Mouse (Mus musculus) kidney, postnatal 0 days (tissue): ENCODE results near the gene Gm21974. TPM values are rescaled to one million over a fixed set of nuclear protein-coding genes. Genes with fewer than 3 reads are reported as not detected.
A peak's percentile ranks its signal among the peaks of the same experiment; 100 is the strongest.

Source experiments
- ATAC-seq: fragments of 200-750 bp; cut with Nextera tagmentation; replicated peaks from 2 replicates; pipeline ENCODE4 v1.8.0; 2017; ENCODE audit warnings: low read depth, moderate number of reproducible peaks, moderate TSS enrichment, moderate library complexity; ENCODE audit not compliant: low FRiP score
- DNase-seq: peaks from one replicate; pipeline ENCODE4 v3.0.0-alpha.2; 2016; ENCODE audit warnings: low spot score
- H3K27ac ChIP-seq: fragments of 300-500 bp; sonication (generic); 2 replicates; pipeline ENCODE4 v1.5.1; 2014; ENCODE audit warnings: mild to moderate bottlenecking
- H3K27me3 ChIP-seq: fragments of 300-500 bp; sonication (generic); 2 replicates; pipeline ENCODE4 v1.6.1; 2014; ENCODE audit warnings: low read length, mixed read lengths; ENCODE audit not compliant: insufficient read depth
- H3K36me3 ChIP-seq: fragments of 300-500 bp; sonication (generic); 2 replicates; pipeline ENCODE4 v1.6.1; 2014; ENCODE audit warnings: low read length, mixed read lengths; ENCODE audit not compliant: insufficient read depth
- H3K4me1 ChIP-seq: fragments of 300-500 bp; sonication (generic); replicated peaks from 2 replicates; pipeline ENCODE4 v1.6.1; 2014; ENCODE audit warnings: antibody characterized with exemption, low read length, mixed read lengths; ENCODE audit not compliant: insufficient read depth
- H3K4me2 ChIP-seq: fragments of 300-500 bp; sonication (generic); 2 replicates; pipeline ENCODE4 v1.6.1; 2014; ENCODE audit warnings: mild to moderate bottlenecking, low read length, moderate library complexity, mixed read lengths
- H3K4me3 ChIP-seq: fragments of 300-500 bp; sonication (generic); replicated peaks from 2 replicates; pipeline ENCODE4 v1.5.1; 2014; ENCODE audit warnings: low read depth, low read length
- H3K9ac ChIP-seq: fragments of 300-500 bp; sonication (generic); 2 replicates; pipeline ENCODE4 v1.6.1; 2014; ENCODE audit warnings: low read depth, low read length
- H3K9me3 ChIP-seq: fragments of 300-500 bp; sonication (generic); replicated peaks from 2 replicates; pipeline ENCODE4 v1.6.1; 2016; ENCODE audit warnings: low read length, inconsistent platforms, mixed read lengths
- CTCF ChIP-seq: IDR thresholded peaks from 2 replicates; pipeline ENCODE4 v1.5.1; 2016; ENCODE audit warnings: antibody characterized with exemption, low read depth, mild to moderate bottlenecking, moderate library complexity
- WGBS: fragments of 180-500 bp; shearing (Covaris S2); extraction: QIAGEN DNeasy Blood & Tissue Kit; methylation state at CpG from one replicate; pipeline ENCODE4 v1.1.7; 2014; 5-methylcytosine and 5-hydroxymethylcytosine counted together
- polyA plus RNA-seq: library from polyadenylated mRNA; unstranded; fragments of >200 nt; fragmentation: Nextera tagmentation; extraction: Ambion mirVana; gene quantifications from 2 replicates; pipeline ENCODE4 v1.2.1, GENCODE M21; 2015

The Gm21974 gene
- polyA plus RNA-seq, 1 experiment from 2014 or later = not detected

GRCm38 (mm10) chr7:127887191-127887590, 8.1 kb downstream of the Gm21974 start:
- Histone ChIP-seq H3K4me1 (no peaks in the 10 kb centered on the region), H3K27ac (no peak overlapping the region), H3K9ac (no peak overlapping the region), H3K36me3 (peaks cover 49% of the 10 kb centered on the region), H3K4me3 (no peak overlapping the region), H3K9me3 (no peaks in the 10 kb centered on the region), H3K27me3 (no peaks in the 10 kb centered on the region), H3K4me2 (no peak overlapping the region)
- ATAC-seq (no peak), DNase-seq (no peak)
- WGBS = 87% methylated on average over 8 of the region's 8 CpGs
- no peak for TF ChIP-seq CTCF

GRCm38 (mm10) chr7:127886551-127886950, 8.7 kb downstream of the Gm21974 start:
- Histone ChIP-seq H3K4me1 (no peaks in the 10 kb centered on the region), H3K9me3 (no peaks in the 10 kb centered on the region), H3K4me2 (no peak overlapping the region), H3K9ac (no peak overlapping the region), H3K27ac (no peak overlapping the region; the same call in 1 of the 2 replicates), H3K4me3 (no peak overlapping the region), H3K27me3 (no peaks in the 10 kb centered on the region), H3K36me3 (peaks cover 56% of the 10 kb centered on the region)
- no peak for TF ChIP-seq CTCF
- 89% methylated on average over 6 of the region's 6 CpGs for WGBS
- ATAC-seq (no peak), DNase-seq (no peak)

GRCm38 (mm10) chr7:127885951-127886350, 9.3 kb downstream of the Gm21974 start:
- 56% methylated on average over 6 of the region's 6 CpGs for WGBS
- Histone ChIP-seq H3K27me3 (no peaks in the 10 kb centered on the region), H3K4me3 (no peak overlapping the region), H3K9me3 (no peaks in the 10 kb centered on the region), H3K4me1 (no peaks in the 10 kb centered on the region), H3K36me3 (peaks cover 62% of the 10 kb centered on the region), H3K9ac (no peak overlapping the region), H3K4me2 (no peak overlapping the region), H3K27ac (no peak overlapping the region)
- no peak for ATAC-seq
- no peak for TF ChIP-seq CTCF
- peak; percentile 21 for DNase-seq

- Histone ChIP-seq H3K9me3 (no peaks in the 10 kb centered on the region), H3K4me2 (no peak overlapping the region), H3K4me1 (peaks cover 6% of the 10 kb centered on the region; the same call in 1 of the 2 replicates), H3K27me3 (no peaks in the 10 kb centered on the region), H3K36me3 (peaks cover 68% of the 10 kb centered on the region), H3K4me3 (no peak overlapping the region), H3K27ac (no peak overlapping the region), H3K9ac (no peak overlapping the region)
- 81% methylated on average over 12 of the region's 12 CpGs for WGBS
- TF ChIP-seq CTCF = no peak
- DNase-seq = no peak
- ATAC-seq = no peak
These were observed 14.8 kb downstream of the Gm21974 start for GRCm38 (mm10) chr7:127880431-127880830.

- Histone ChIP-seq H3K36me3 (peaks cover 58% of the 10 kb centered on the region), H3K9ac (no peak overlapping the region), H3K4me3 (no peak overlapping the region), H3K4me1 (peaks cover 9% of the 10 kb centered on the region; the same call in 1 of the 2 replicates), H3K9me3 (no peaks in the 10 kb centered on the region), H3K27ac (no peak overlapping the region), H3K27me3 (no peaks in the 10 kb centered on the region), H3K4me2 (no peak overlapping the region)
- ATAC-seq (no peak), DNase-seq (no peak)
- WGBS = 95% methylated on average over 9 of the region's 9 CpGs
- no peak for TF ChIP-seq CTCF
These were observed 16.0 kb downstream of the Gm21974 start for GRCm38 (mm10) chr7:127879301-127879700.

- WGBS = under 1% methylated on average over 60 of the region's 60 CpGs
- H3K36me3 ChIP-seq = peaks cover 35% of the 10 kb centered on the region
These were observed 18.5 kb downstream of the Gm21974 start, which contains the start of gene Zfp668 for GRCm38 (mm10) chr7:127876467-127877348. Gene Zfp668, minus strand, starts transcription at chr7:127876828.

More at GRCm38 (mm10) chr7:127876467-127877348, 18.5 kb downstream of the Gm21974 start, which contains the start of gene Zfp668:
- Histone ChIP-seq H3K27ac (peak within 1 kb of the TSS; percentile 98), H3K4me3 (peak within 1 kb of the TSS; percentile 79), H3K4me2 (peak within 1 kb of the TSS; percentile 66), H3K9me3 (no peaks in the 10 kb centered on the region), H3K9ac (peak within 1 kb of the TSS; percentile 90), H3K4me1 (peaks cover 16% of the 10 kb centered on the region; the same call in 1 of the 2 replicates), H3K27me3 (no peaks in the 10 kb centered on the region)
- DNase-seq (peak; percentile 96), ATAC-seq (peak; percentile 61)
- TF ChIP-seq CTCF = no peak
